Mouse (Mus musculus): ENCODE results near the gene Gp5. TPM values are rescaled to one million over a fixed set of nuclear protein-coding genes. Genes with fewer than 3 reads are reported as not detected.

Gene Gp5
- total and polyA plus RNA-seq, 2 experiments, result 0.20 to 0.28 TPM

DNA sequence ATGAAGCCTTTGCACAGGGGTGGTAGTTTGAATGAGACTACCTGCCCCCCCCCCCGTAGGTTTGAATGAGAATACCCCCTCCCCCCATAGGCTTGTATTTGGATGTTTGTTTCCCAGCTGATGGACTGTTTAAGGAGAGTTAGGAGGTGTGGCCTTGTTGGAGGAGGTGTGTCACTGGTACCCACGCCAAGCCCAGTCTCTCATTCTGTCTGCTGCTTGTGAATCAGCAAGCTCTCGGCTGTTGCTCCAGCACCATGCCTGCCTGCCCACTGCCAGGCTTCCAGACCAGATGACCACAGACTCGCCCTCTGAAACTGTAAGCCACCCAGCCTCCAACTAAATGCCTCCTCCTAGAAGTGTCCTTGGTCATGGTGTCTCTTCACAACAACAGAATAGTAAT is 47.4 kb downstream of the Gp5 start:
- Histone ChIP-seq H3K27me3 (ENCODE audit: control insufficient read depth, insufficient read depth, low read length) (no peaks in the 10 kb centered on the region), H3K4me3 (ENCODE audit: insufficient read depth, low read depth, low read length) (no peak overlapping the region), H3K4me1 (ENCODE audit: control insufficient read depth, insufficient read depth, low read length) (peaks cover 44% of the 10 kb centered on the region), H3K36me3 (ENCODE audit: control insufficient read depth, insufficient read depth, low read length) (no peaks in the 10 kb centered on the region), H3K9ac (ENCODE audit: low read depth, low read length) (no peak overlapping the region; the same call in 1 of the 2 replicates), H3K27ac (replicated peaks; ENCODE audit: insufficient read depth, low read depth, low read length) (peak overlapping the region; percentile 53), H3K79me2 (ENCODE audit: control insufficient read depth, insufficient read depth, low read length) (peaks cover 20% of the 10 kb centered on the region; the same call in 1 of the 2 replicates)
- DNase-seq (ENCODE audit: extremely low read depth, low read depth, low spot score), result peak; percentile 84
- WGBS, result 20% methylated on average over 4 of the region's 4 CpGs
- TF ChIP-seq CTCF (IDR thresholded peaks at IDR 0.05; ENCODE audit: low read depth, low read length) (no peak), POLR2A (IDR thresholded peaks at IDR 0.05; ENCODE audit: extremely low read depth, insufficient read depth, low read length) (0 out of 2 replicates have a peak, but pooled peaks have one; percentile 10)

DNA sequence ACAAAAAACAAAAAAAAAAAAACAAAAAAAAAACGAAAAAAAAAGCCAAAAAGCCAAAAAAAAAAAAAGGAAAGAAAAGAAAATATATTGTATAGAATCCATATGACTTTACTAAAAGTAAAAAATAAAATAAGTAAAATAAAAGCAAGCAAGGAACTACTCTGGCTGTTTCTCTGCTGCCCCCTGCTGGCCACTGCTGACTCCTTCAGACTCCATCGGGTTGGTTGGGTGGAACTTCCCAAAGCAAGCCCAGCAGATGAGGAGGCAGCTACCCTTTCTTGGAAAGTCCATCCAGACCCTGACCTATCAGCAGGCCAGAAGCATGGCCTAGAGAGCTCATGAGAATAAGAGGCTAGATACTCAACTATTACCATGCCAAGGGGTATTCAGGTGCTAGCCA is 47.9 kb downstream of the Gp5 start:
- Histone ChIP-seq H3K27me3 (ENCODE audit: control insufficient read depth, insufficient read depth, low read length) (no peaks in the 10 kb centered on the region), H3K27ac (replicated peaks; ENCODE audit: insufficient read depth, low read depth, low read length) (no peak overlapping the region), H3K36me3 (ENCODE audit: control insufficient read depth, insufficient read depth, low read length) (no peaks in the 10 kb centered on the region), H3K79me2 (ENCODE audit: control insufficient read depth, insufficient read depth, low read length) (peaks cover 20% of the 10 kb centered on the region; the same call in 1 of the 2 replicates), H3K4me3 (ENCODE audit: insufficient read depth, low read depth, low read length) (no peak overlapping the region), H3K9ac (ENCODE audit: low read depth, low read length) (no peak overlapping the region), H3K4me1 (ENCODE audit: control insufficient read depth, insufficient read depth, low read length) (peaks cover 49% of the 10 kb centered on the region)
- peak; percentile 76 for DNase-seq (ENCODE audit: extremely low read depth, low read depth, low spot score)
- no peak for TF ChIP-seq POLR2A (IDR thresholded peaks at IDR 0.05; ENCODE audit: extremely low read depth, insufficient read depth, low read length)
- peak; percentile 89 for TF ChIP-seq CTCF (IDR thresholded peaks at IDR 0.05; ENCODE audit: low read depth, low read length)
- WGBS, result 0% methylated on average over 2 of the region's 2 CpGs

DNA sequence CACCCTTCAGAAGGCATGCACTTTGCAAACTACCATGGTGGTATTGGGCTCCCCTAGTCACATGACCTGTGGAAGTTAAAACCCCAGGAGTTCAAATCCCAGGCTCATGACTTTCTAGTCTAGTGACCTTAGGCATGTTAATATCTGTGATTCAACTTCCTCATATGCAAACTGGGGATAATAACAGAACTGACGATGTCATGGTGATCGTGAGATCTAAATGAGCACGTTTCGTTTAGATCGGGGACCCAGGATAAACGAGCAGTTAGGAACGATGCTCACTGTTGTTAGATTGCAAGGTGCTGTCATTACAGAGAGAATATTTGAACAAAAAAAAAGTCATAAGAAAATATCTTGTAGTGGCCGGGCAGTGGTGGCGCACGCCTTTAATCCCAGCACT is 48.4 kb downstream of the Gp5 start:
- Histone ChIP-seq H3K36me3 (ENCODE audit: control insufficient read depth, insufficient read depth, low read length) (no peaks in the 10 kb centered on the region), H3K27ac (replicated peaks; ENCODE audit: insufficient read depth, low read depth, low read length) (peak overlapping the region; percentile 85), H3K27me3 (ENCODE audit: control insufficient read depth, insufficient read depth, low read length) (no peaks in the 10 kb centered on the region), H3K4me1 (ENCODE audit: control insufficient read depth, insufficient read depth, low read length) (peaks cover 53% of the 10 kb centered on the region), H3K79me2 (ENCODE audit: control insufficient read depth, insufficient read depth, low read length) (peaks cover 20% of the 10 kb centered on the region; the same call in 1 of the 2 replicates), H3K9ac (ENCODE audit: low read depth, low read length) (peak overlapping the region; percentile 28; the same call in 1 of the 2 replicates), H3K4me3 (ENCODE audit: insufficient read depth, low read depth, low read length) (no peak overlapping the region)
- no peak for TF ChIP-seq CTCF (IDR thresholded peaks at IDR 0.05; ENCODE audit: low read depth, low read length)
- WGBS, result 77% methylated on average over 10 of the region's 10 CpGs
- DNase-seq (ENCODE audit: extremely low read depth, low read depth, low spot score), result peak; percentile 35

DNA sequence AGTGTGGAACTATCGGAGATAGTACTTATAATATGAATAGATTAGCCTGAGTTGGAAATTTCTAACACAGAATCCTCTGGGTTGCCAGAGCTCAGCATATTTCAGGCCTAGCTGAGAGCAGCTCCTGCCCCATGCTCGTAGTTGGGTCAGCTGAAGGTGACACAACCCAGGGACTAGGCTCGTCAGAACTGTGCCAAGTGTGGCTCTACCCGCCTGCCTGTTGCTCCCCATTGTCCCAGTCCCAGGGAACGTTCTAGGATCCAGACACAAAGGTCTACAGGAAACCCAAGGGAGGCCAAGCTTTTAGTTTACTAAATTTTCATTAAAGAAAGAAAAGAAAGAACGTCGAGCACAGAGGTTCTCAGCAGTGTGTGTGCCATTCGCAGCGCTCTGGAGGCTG is 49.2 kb downstream of the Gp5 start:
- 48% methylated on average over 9 of the region's 9 CpGs for WGBS
- peaks cover 59% of the 10 kb centered on the region for H3K4me1 ChIP-seq (ENCODE audit: control insufficient read depth, insufficient read depth, low read length)
- no peak for TF ChIP-seq CTCF (IDR thresholded peaks at IDR 0.05; ENCODE audit: low read depth, low read length)
- no peak for TF ChIP-seq POLR2A (IDR thresholded peaks at IDR 0.05; ENCODE audit: extremely low read depth, insufficient read depth, low read length)
- H3K36me3 ChIP-seq (ENCODE audit: control insufficient read depth, insufficient read depth, low read length), result no peaks in the 10 kb centered on the region
- H3K9ac ChIP-seq (ENCODE audit: low read depth, low read length), result peak overlapping the region; percentile 85
- H3K27ac ChIP-seq (replicated peaks; ENCODE audit: insufficient read depth, low read depth, low read length), result peak overlapping the region; percentile 85
- peaks cover 16% of the 10 kb centered on the region; the same call in 1 of the 2 replicates for H3K79me2 ChIP-seq (ENCODE audit: control insufficient read depth, insufficient read depth, low read length)
- no peak overlapping the region for H3K4me3 ChIP-seq (ENCODE audit: insufficient read depth, low read depth, low read length)
- H3K27me3 ChIP-seq (ENCODE audit: control insufficient read depth, insufficient read depth, low read length), result no peaks in the 10 kb centered on the region
- DNase-seq (ENCODE audit: extremely low read depth, low read depth, low spot score), result peak; percentile 89

DNA sequence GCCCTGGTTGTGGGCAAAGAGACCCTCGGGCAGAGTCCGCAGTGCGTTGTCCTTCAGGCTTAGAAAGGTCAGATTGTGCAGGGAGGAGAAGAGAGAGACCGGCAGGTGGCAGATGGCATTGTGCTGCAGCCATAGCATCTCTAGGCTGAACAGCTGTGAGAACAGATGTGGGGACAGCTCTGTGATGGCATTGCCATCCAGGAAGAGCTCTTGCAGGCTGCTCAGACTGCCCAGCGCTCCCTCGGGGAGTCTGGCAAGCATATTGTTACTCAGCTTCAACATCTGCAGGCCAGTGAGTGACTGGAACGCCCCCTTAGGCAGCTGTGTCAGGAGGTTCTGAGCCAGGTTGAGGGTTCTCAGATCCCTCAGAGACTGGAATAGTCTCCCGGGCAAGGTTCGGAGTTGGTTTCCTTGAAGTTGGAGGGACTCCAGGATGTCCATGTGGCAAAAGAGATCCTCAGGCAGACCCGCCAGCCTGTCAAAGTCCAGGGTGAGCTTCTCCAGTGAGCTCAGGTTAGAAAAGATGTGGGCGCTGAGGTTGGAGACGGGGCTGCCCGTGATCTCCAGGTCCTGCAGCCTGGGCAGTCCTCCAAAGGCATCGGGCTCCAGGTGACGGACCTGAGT is 50.5 kb downstream of the Gp5 start:
- TF ChIP-seq POLR2A (IDR thresholded peaks at IDR 0.05; ENCODE audit: extremely low read depth, insufficient read depth, low read length), result 0 out of 2 replicates have a peak, but pooled peaks have one; percentile 5
- TF ChIP-seq CTCF (IDR thresholded peaks at IDR 0.05; ENCODE audit: low read depth, low read length), result no peak
- 33% methylated on average over 15 of the region's 15 CpGs for WGBS
- Histone ChIP-seq H3K36me3 (ENCODE audit: control insufficient read depth, insufficient read depth, low read length) (no peaks in the 10 kb centered on the region), H3K79me2 (ENCODE audit: control insufficient read depth, insufficient read depth, low read length) (peaks cover 11% of the 10 kb centered on the region; the same call in 1 of the 2 replicates), H3K4me1 (ENCODE audit: control insufficient read depth, insufficient read depth, low read length) (peaks cover 61% of the 10 kb centered on the region), H3K9ac (ENCODE audit: low read depth, low read length) (peak overlapping the region; percentile 85), H3K27ac (replicated peaks; ENCODE audit: insufficient read depth, low read depth, low read length) (peak overlapping the region; percentile 85), H3K4me3 (ENCODE audit: insufficient read depth, low read depth, low read length) (peak overlapping the region; percentile 40), H3K27me3 (ENCODE audit: control insufficient read depth, insufficient read depth, low read length) (no peaks in the 10 kb centered on the region)
- peak; percentile 87 for DNase-seq (ENCODE audit: extremely low read depth, low read depth, low spot score)

DNA sequence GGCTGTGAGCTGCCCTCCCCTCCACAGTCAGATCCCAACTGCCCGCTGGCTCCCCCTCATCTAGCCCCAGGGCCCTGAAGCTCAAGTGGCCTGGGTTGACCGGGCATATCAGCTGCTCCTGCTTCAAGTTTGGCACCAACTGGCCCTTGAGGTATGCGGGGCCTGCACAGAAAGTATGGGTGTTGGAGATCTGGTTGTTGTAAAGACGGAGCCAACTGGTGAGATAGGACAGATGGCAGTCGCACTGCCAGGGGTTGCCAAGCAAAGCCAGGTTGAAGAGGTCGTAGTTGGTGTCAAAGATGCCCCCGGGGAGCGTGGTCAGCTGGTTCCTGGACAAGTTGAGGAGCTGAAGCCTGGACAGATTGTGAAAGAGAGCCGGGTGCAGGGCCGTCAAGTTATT is 51.1 kb downstream of the Gp5 start:
- TF ChIP-seq CTCF (IDR thresholded peaks at IDR 0.05; ENCODE audit: low read depth, low read length) (no peak), POLR2A (IDR thresholded peaks at IDR 0.05; ENCODE audit: extremely low read depth, insufficient read depth, low read length) (no peak)
- Histone ChIP-seq H3K27me3 (ENCODE audit: control insufficient read depth, insufficient read depth, low read length) (no peaks in the 10 kb centered on the region), H3K36me3 (ENCODE audit: control insufficient read depth, insufficient read depth, low read length) (no peaks in the 10 kb centered on the region), H3K79me2 (ENCODE audit: control insufficient read depth, insufficient read depth, low read length) (peaks cover 10% of the 10 kb centered on the region; the same call in 1 of the 2 replicates), H3K4me3 (ENCODE audit: insufficient read depth, low read depth, low read length) (peak overlapping the region; percentile 12; the same call in 1 of the 2 replicates), H3K9ac (ENCODE audit: low read depth, low read length) (peak overlapping the region; percentile 56), H3K27ac (replicated peaks; ENCODE audit: insufficient read depth, low read depth, low read length) (peak overlapping the region; percentile 85), H3K4me1 (ENCODE audit: control insufficient read depth, insufficient read depth, low read length) (peaks cover 63% of the 10 kb centered on the region)
- peak; percentile 83 for DNase-seq (ENCODE audit: extremely low read depth, low read depth, low spot score)
- WGBS, result 23% methylated on average over 10 of the region's 10 CpGs
